Mouse (Mus musculus): ENCODE measurements around the gene Crebbp. TPM values are rescaled to one million over a fixed set of nuclear protein-coding genes. Genes with fewer than 3 reads are reported as not detected.

Gene Crebbp
- total and polyA plus RNA-seq, 3 experiments: 5.4 to 18.8 (median 14.7) TPM

GRCm38 (mm10) chr16:4087214-4087913 lies 126.4 kb downstream of the Crebbp start:
- dilution Hi-C loops (cut with MboI; ENCODE audit: extremely low pct_ligation_motif_present, extremely low pct_unique_long_range_greater_than_20kb, low sequenced_read_pairs) (no loop called here), in situ Hi-C loops (cut with MboI; ENCODE audit: low pct_ligation_motif_present, low pct_unique_long_range_greater_than_20kb, low sequenced_read_pairs) (no loop called here)
- no peaks in the 10 kb centered on the region for H3K79me2 ChIP-seq (replicated peaks; ENCODE audit: control insufficient read depth, extremely low read depth, insufficient read depth, poor library complexity, severe bottlenecking)
- H3K4me1 ChIP-seq (ENCODE audit: control insufficient read depth in 1 of 2, insufficient read depth in 2 of 2): no peaks in the 10 kb centered on the region
- no peaks in the 10 kb centered on the region for H3K9me3 ChIP-seq (replicated peaks; ENCODE audit: low read length)
- no peak overlapping the region for H3K9ac ChIP-seq (ENCODE audit: insufficient read depth, low read depth)
- H3K4me3 ChIP-seq (replicated peaks in 1 of 3; ENCODE audit: low read depth in 2 of 3, low read length in 2 of 3, poor library complexity in 1 of 3): no peak overlapping the region
- DNase-seq (ENCODE audit: extremely low read depth): no peak
- TF ChIP-seq MAFK (IDR thresholded peaks at IDR 0.05; ENCODE audit: insufficient replicate concordance, low read length): no peak
- TF ChIP-seq IRF4 (IDR thresholded peaks at IDR 0.05; ENCODE audit: low read depth, low read length): no peak
- no peak for TF ChIP-seq USF1 (IDR thresholded peaks at IDR 0.05; ENCODE audit: low read depth, low read length)
- TF ChIP-seq SIN3A (IDR thresholded peaks at IDR 0.05; ENCODE audit: low read length): no peak
- no peak for TF ChIP-seq UBTF (IDR thresholded peaks at IDR 0.05; ENCODE audit: low read depth, low read length)
- TF ChIP-seq HCFC1 (IDR thresholded peaks at IDR 0.05; ENCODE audit: low read depth, low read length): no peak
- TF ChIP-seq ELF1 (IDR thresholded peaks at IDR 0.05; ENCODE audit: low read depth, low read length): no peak
- no peak for TF ChIP-seq MEF2A (IDR thresholded peaks at IDR 0.05; ENCODE audit: borderline replicate concordance, low read depth, low read length)
- TF ChIP-seq MAZ (IDR thresholded peaks at IDR 0.05; ENCODE audit: low read depth, low read length): no peak
- TF ChIP-seq MYC (IDR thresholded peaks at IDR 0.05; ENCODE audit: low read depth, low read length): no peak
- TF ChIP-seq PAX5 (IDR thresholded peaks at IDR 0.05; ENCODE audit: low read length): no peak
- TF ChIP-seq BHLHE40 (IDR thresholded peaks at IDR 0.05; ENCODE audit: low read depth, low read length): no peak
- TF ChIP-seq RAD21 (IDR thresholded peaks at IDR 0.05; ENCODE audit: low read depth, low read length): no peak
- no peak for TF ChIP-seq MAX (IDR thresholded peaks at IDR 0.05; ENCODE audit: low read length)
- no peak for TF ChIP-seq POLR2AphosphoS2 (IDR thresholded peaks at IDR 0.05; ENCODE audit: low read depth, low read length)
- TF ChIP-seq JUND (conservative IDR thresholded peaks at IDR 0.05; ENCODE audit: low read depth, low read length): no peak
- no peak for TF ChIP-seq MXI1 (IDR thresholded peaks at IDR 0.05; ENCODE audit: low read depth, low read length)
- peaks cover 74 to 89% of the 10 kb centered on the region in 2 experiments for H3K36me3 ChIP-seq (replicated peaks in 1 of 2; ENCODE audit: control insufficient read depth in 1 of 2, insufficient read depth in 1 of 2, low read length in 1 of 2)
- H3K27me3 ChIP-seq (replicated peaks): no peaks in the 10 kb centered on the region
- H3K4me2 ChIP-seq (ENCODE audit: insufficient read depth, low read depth, poor library complexity, severe bottlenecking): no peak overlapping the region
- H3K27ac ChIP-seq (ENCODE audit: insufficient read depth, low read depth): no peak overlapping the region

DNA sequence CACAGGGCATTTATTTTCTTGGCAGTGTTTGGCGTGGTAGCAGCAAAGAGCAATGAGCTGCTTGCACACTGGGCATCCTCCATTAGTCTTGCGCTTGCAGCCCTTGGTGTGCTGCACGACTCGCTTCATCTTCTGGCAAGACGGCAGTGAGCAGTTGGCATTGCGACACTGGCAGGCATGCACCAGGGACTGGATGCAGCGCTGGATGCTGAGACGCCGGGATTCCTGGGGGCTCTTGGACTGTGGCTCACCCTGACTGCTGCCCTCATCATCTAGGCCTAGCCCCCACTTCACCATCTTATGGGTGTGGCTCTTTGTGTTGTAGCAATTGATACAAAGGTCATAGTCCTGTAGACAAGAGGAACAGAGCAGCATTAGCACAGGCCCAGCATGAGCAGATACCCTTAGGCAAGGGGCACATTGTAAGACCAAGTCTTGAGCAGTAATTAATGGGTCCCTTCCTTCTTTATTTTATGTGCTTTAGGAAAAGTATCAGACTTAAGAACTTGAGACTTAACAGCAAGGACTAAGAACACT lies 127.9 kb downstream of the Crebbp start:
- DNase-seq (ENCODE audit: extremely low read depth): no peak
- dilution Hi-C loops (cut with MboI; ENCODE audit: extremely low pct_ligation_motif_present, extremely low pct_unique_long_range_greater_than_20kb, low sequenced_read_pairs) (no loop called here), in situ Hi-C loops (cut with MboI; ENCODE audit: low pct_ligation_motif_present, low pct_unique_long_range_greater_than_20kb, low sequenced_read_pairs) (no loop called here)
- Histone ChIP-seq H3K36me3 (replicated peaks in 1 of 2; ENCODE audit: control insufficient read depth in 1 of 2, insufficient read depth in 1 of 2, low read length in 1 of 2) (peaks cover 64 to 84% of the 10 kb centered on the region in 2 experiments), H3K4me2 (ENCODE audit: insufficient read depth, low read depth, poor library complexity, severe bottlenecking) (no peak overlapping the region), H3K4me3 (replicated peaks in 1 of 3; ENCODE audit: low read depth in 2 of 3, low read length in 2 of 3, poor library complexity in 1 of 3) (no peak overlapping the region), H3K27me3 (replicated peaks) (no peaks in the 10 kb centered on the region), H3K4me1 (ENCODE audit: control insufficient read depth in 1 of 2, insufficient read depth in 2 of 2) (peaks cover 0 to 14% of the 10 kb centered on the region in 2 experiments; a peak in 2 of 4 replicates), H3K79me2 (replicated peaks; ENCODE audit: control insufficient read depth, extremely low read depth, insufficient read depth, poor library complexity, severe bottlenecking) (no peaks in the 10 kb centered on the region), H3K9ac (ENCODE audit: insufficient read depth, low read depth) (no peak overlapping the region), H3K27ac (ENCODE audit: insufficient read depth, low read depth) (no peak overlapping the region), H3K9me3 (replicated peaks; ENCODE audit: low read length) (no peaks in the 10 kb centered on the region)
- TF ChIP-seq POLR2A (IDR thresholded peaks at IDR 0.05; ENCODE audit: low read depth, low read length) (no peak), USF2 (conservative IDR thresholded peaks at IDR 0.05; ENCODE audit: low read depth, low read length) (no peak), NRF1 (IDR thresholded peaks at IDR 0.05; ENCODE audit: low read depth, low read length) (no peak), GABPA (IDR thresholded peaks at IDR 0.05; ENCODE audit: insufficient replicate concordance, low read depth, low read length) (no peak)

Measured in CH12.LX (cell line).